Mouse (Mus musculus): ENCODE results near the gene Mid1ip1.

Mid1ip1 gene

GRCm38 (mm10) chrX:10714696-10715140 is at the start of gene Mid1ip1:
Mid1ip1 (plus strand) TSS chrX:10715013.
- DNase-seq (ENCODE audit: low spot score in 2 of 2), result peak; percentile 88 to 94

- DNase-seq (ENCODE audit: low spot score in 2 of 2), result no peak
Observed at GRCm38 (mm10) chrX:10694455-10695180, 20.2 kb upstream of the Mid1ip1 start.

GRCm38 (mm10) chrX:10706728-10707127 is 8.1 kb upstream of the Mid1ip1 start:
- no peak for DNase-seq (ENCODE audit: low spot score in 2 of 2)

GRCm38 (mm10) chrX:10713839-10714637 is 775 bp upstream of the Mid1ip1 start:
- DNase-seq (ENCODE audit: low spot score in 2 of 2), result peak; percentile 7 to 31

GRCm38 (mm10) chrX:10716917-10717763 is 2.3 kb downstream of the Mid1ip1 start:
- DNase-seq (ENCODE audit: low spot score in 2 of 2), result peak; percentile 93 to 95

- peak in 1 of 2 experiments; percentile 13 for DNase-seq (ENCODE audit: low spot score in 2 of 2)
Observed at GRCm38 (mm10) chrX:10718021-10718837, 3.4 kb downstream of the Mid1ip1 start.

- peak; percentile 59 to 63 for DNase-seq (ENCODE audit: low spot score in 2 of 2)
Observed at GRCm38 (mm10) chrX:10718838-10719539, 4.2 kb downstream of the Mid1ip1 start.

- no peak for DNase-seq (ENCODE audit: low spot score in 2 of 2)
Observed at GRCm38 (mm10) chrX:10720391-10720790, 5.6 kb downstream of the Mid1ip1 start.

GRCm38 (mm10) chrX:10724571-10724970 is 9.8 kb downstream of the Mid1ip1 start:
- DNase-seq (ENCODE audit: low spot score in 2 of 2), result no peak

- peak; percentile 6 to 44 for DNase-seq (ENCODE audit: low spot score in 2 of 2)
Observed at GRCm38 (mm10) chrX:10729488-10729887, 14.7 kb downstream of the Mid1ip1 start.

- no peak for DNase-seq (ENCODE audit: low spot score in 2 of 2)
Observed at GRCm38 (mm10) chrX:10734453-10734852, 19.6 kb downstream of the Mid1ip1 start.

GRCm38 (mm10) chrX:10734874-10735273 is 20.1 kb downstream of the Mid1ip1 start:
- no peak for DNase-seq (ENCODE audit: low spot score in 2 of 2)

GRCm38 (mm10) chrX:10758866-10759265 is 44.1 kb downstream of the Mid1ip1 start:
- peak; percentile 17 to 54 for DNase-seq (ENCODE audit: low spot score in 2 of 2)

- DNase-seq (ENCODE audit: low spot score in 2 of 2), result no peak
Observed at GRCm38 (mm10) chrX:10763476-10764016, 48.7 kb downstream of the Mid1ip1 start.

Measured in heart, adult 9 months (tissue).